Mouse (Mus musculus) spleen, adult 2 months (tissue): ENCODE measurements around the gene Syt1. TPM values are rescaled to one million over a fixed set of nuclear protein-coding genes. Genes with fewer than 3 reads are reported as not detected.

ENCODE experiments used
- DNase-seq, 2 experiments: peaks; one replicate each; pipeline versions ENCODE4 v3.0.0 to v3.0.0-alpha.2; 2012 to 2021; ENCODE audit warnings: low spot score in 2 of 2, low read depth in 1 of 2
- H3K27ac ChIP-seq: fragments of 200-500 bp; 2 replicates; pipeline ENCODE4 v1.5.1; 2012; ENCODE audit warnings: low read length, inconsistent platforms; ENCODE audit not compliant: insufficient read depth
- H3K27me3 ChIP-seq: fragments of 200-500 bp; 2 replicates; pipeline ENCODE4 v1.6.1; 2012; ENCODE audit warnings: mild to moderate bottlenecking, moderate library complexity, low read length, inconsistent platforms; ENCODE audit not compliant: control insufficient read depth, insufficient read depth
- H3K36me3 ChIP-seq: fragments of 200-500 bp; 2 replicates; pipeline ENCODE4 v1.6.1; 2012; ENCODE audit warnings: mild to moderate bottlenecking, low read length, inconsistent platforms; ENCODE audit not compliant: control insufficient read depth, insufficient read depth
- H3K4me1 ChIP-seq: fragments of 200-500 bp; 2 replicates; pipeline ENCODE4 v1.6.1; 2011; ENCODE audit warnings: inconsistent platforms; ENCODE audit not compliant: control insufficient read depth, insufficient read depth, insufficient read length
- H3K4me3 ChIP-seq: fragments of 200-500 bp; 2 replicates; pipeline ENCODE4 v1.5.1; 2011; ENCODE audit warnings: mild to moderate bottlenecking, inconsistent platforms; ENCODE audit not compliant: insufficient read depth, insufficient read length; ENCODE audit errors: extremely low read depth
- CTCF ChIP-seq: fragments of 200-500 bp; IDR thresholded peaks from 2 replicates; pipeline ENCODE4 v1.5.1; 2011; ENCODE audit warnings: mild to moderate bottlenecking, inconsistent platforms; ENCODE audit not compliant: insufficient read depth, insufficient read length, insufficient replicate concordance; ENCODE audit errors: extremely low read depth
- POLR2A ChIP-seq: fragments of 200-500 bp; IDR thresholded peaks from 2 replicates; pipeline ENCODE4 v1.6.1; 2011; ENCODE audit warnings: low read depth, low read length, inconsistent platforms
- WGBS: fragments of 180-500 bp; shearing (Covaris S2); methylation state at CpG from one replicate; pipeline ENCODE4 v1.1.7; 2018; 5-methylcytosine and 5-hydroxymethylcytosine counted together
- polyA plus RNA-seq: library from polyadenylated mRNA; depleted of rRNA; stranded (reverse); fragments of >200 nt; gene quantifications from 2 replicates; pipeline ENCODE4 v1.2.3, GENCODE M21; 2012

The Syt1 gene
- polyA plus RNA-seq, 1 experiment = 0.44 TPM

DNA sequence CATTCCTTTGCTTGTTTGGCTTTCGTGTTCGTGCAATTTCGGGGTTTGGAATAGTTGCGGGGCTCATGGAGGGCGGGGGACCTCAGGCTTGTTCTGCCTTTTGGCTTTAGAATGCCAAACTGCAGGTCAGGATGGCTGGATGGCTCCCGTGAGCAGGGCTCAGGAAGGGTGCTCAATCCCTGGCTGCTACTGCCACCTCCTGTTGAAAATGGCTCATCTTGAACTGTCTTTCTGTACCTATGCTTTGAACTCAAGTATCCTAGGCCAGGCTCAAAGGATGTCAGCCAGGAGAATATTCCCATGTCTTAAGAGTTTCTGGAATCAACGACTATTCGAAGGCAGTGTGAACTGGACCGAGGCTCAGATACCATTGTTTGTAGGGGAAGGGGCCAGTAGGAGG lies 473.1 kb downstream of the Syt1 start:
- Histone ChIP-seq H3K36me3 (no peaks in the 10 kb centered on the region), H3K4me1 (no peaks in the 10 kb centered on the region), H3K4me3 (no peak overlapping the region), H3K27me3 (no peaks in the 10 kb centered on the region), H3K27ac (no peak overlapping the region)
- TF ChIP-seq CTCF = no peak
- TF ChIP-seq POLR2A = no peak
- 72% methylated on average over 9 of the region's 9 CpGs for WGBS
- DNase-seq = no peak

GRCm38 (mm10) chr10:108535922-108536321 lies 474.9 kb downstream of the Syt1 start:
- Histone ChIP-seq H3K27me3 (no peaks in the 10 kb centered on the region), H3K4me1 (no peaks in the 10 kb centered on the region), H3K4me3 (no peak overlapping the region), H3K36me3 (no peaks in the 10 kb centered on the region), H3K27ac (no peak overlapping the region)
- 61% methylated on average over 5 of the region's 5 CpGs for WGBS
- TF ChIP-seq POLR2A (no peak), CTCF (no peak)
- no peak for DNase-seq

DNA sequence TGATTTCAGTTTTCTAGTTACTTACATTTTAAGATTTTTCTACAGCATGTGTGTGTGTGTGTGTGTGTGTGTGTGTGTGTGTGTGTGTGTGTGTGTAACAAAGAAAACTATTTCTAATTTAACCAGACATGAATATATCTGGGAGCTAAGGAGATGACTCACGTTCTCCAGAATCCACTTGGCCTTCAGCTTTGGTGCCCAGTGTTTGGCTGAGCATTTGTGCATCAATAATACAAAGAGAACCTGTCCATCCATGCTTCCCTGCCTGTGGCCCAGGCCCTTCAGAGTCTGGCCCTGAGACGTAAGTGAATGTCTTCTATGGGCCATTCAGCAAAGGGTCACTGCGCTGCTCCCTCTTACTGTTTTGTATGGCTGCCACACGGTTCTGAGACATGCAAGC lies 476.7 kb downstream of the Syt1 start:
- no peaks in the 10 kb centered on the region for H3K36me3 ChIP-seq
- no peaks in the 10 kb centered on the region for H3K27me3 ChIP-seq
- no peak overlapping the region for H3K4me3 ChIP-seq
- DNase-seq = no peak
- H3K27ac ChIP-seq = no peak overlapping the region
- no peaks in the 10 kb centered on the region for H3K4me1 ChIP-seq
- TF ChIP-seq CTCF = no peak
- TF ChIP-seq POLR2A = no peak
- 82% methylated on average over 4 of the region's 4 CpGs for WGBS

DNA sequence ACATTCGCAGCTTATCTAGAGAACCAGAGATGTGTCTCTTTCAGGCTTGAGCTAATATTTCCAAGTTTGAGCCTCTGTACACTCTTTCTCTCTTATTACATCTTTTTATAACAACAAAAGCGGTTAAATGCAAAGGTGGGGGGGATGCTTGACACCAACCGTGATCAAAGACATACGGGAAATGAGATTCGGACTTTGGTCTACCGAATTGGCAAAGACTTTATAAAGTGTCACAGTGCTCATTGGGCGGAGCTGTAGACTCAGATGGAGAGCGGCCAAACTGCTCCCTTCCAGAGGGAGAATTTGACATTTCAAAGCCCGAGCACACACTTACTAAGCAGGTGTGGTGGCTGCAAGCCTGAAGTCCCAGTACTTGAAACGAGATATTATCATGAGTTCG lies 477.9 kb downstream of the Syt1 start:
- Histone ChIP-seq H3K4me3 (no peak overlapping the region), H3K36me3 (no peaks in the 10 kb centered on the region), H3K27me3 (no peaks in the 10 kb centered on the region), H3K27ac (no peak overlapping the region), H3K4me1 (no peaks in the 10 kb centered on the region)
- TF ChIP-seq POLR2A (no peak), CTCF (no peak)
- WGBS = 91% methylated on average over 11 of the region's 11 CpGs
- no peak for DNase-seq

DNA sequence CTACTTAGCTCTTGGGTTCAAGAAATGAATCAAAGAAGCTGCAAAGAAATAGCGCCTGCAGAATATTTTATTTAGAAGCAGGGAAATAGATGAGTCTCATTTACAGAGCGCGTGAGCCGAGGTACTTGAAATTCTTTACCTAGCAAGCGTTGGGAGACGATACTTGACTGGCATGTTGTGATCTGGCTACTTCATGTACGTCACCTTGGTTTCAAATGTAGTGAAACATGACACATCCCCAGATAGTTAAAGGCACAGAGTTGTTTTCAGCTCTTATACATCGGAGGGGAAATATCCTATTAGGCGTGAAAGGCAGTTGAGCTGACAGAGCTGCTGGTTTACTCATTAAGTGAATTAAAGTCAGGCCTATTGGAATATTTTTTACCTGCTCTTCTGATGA lies 478.5 kb downstream of the Syt1 start:
- Histone ChIP-seq H3K27ac (no peak overlapping the region), H3K36me3 (no peaks in the 10 kb centered on the region), H3K27me3 (no peaks in the 10 kb centered on the region), H3K4me3 (no peak overlapping the region), H3K4me1 (no peaks in the 10 kb centered on the region)
- TF ChIP-seq CTCF (no peak), POLR2A (no peak)
- 94% methylated on average over 9 of the region's 9 CpGs for WGBS
- no peak for DNase-seq

DNA sequence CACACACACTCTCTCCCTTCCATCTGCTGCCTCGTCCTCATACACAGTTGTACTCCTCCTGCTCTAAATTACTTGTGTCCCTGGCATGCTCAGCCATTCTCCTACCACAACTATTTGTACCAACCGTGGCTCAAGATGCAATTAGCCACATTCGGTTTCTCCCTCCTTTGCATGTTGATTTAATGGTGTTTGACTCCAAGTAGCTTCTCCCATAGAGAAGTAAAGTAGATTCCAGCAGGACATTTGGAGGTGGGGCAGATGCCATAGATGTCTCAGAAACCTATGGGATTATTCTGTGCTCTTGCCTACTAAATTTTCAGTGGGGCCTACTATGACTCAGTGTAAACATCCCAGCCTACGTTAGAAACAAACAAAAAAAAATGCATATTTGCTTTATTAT lies 479.1 kb downstream of the Syt1 start:
- no peak overlapping the region for H3K27ac ChIP-seq
- DNase-seq = no peak
- no peak for TF ChIP-seq POLR2A
- no peak for TF ChIP-seq CTCF
- H3K4me3 ChIP-seq = no peak overlapping the region
- H3K27me3 ChIP-seq = no peaks in the 10 kb centered on the region
- 68% methylated on average over 4 of the region's 4 CpGs for WGBS
- no peaks in the 10 kb centered on the region for H3K4me1 ChIP-seq
- no peaks in the 10 kb centered on the region for H3K36me3 ChIP-seq

DNA sequence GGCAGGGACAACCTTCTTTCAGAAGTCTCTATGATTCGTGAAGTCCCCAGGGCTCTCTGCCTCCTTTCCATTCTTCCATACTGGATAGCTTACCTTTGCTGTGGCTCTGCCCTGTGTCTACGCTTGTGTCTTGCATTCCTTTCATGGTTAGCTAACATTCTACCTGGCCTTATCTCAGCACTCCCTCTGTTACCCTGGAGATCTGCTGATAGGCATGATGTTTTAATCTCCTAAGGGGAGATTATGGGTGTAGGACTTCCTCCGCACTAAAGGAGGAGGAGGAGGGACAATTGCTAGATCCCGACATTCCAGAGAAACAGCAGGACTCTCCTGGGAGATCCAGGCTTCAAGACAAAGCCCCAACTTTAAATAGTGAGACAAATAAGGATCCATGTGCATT lies 479.7 kb downstream of the Syt1 start:
- no peaks in the 10 kb centered on the region for H3K4me1 ChIP-seq
- no peaks in the 10 kb centered on the region for H3K36me3 ChIP-seq
- H3K4me3 ChIP-seq = no peak overlapping the region
- no peak overlapping the region for H3K27ac ChIP-seq
- DNase-seq = no peak
- H3K27me3 ChIP-seq = no peaks in the 10 kb centered on the region
- TF ChIP-seq CTCF (no peak), POLR2A (no peak)
- WGBS = 86% methylated on average over 4 of the region's 4 CpGs
